Mouse (Mus musculus) limb, embryonic 13.5 days (tissue): ENCODE data around the gene Hip1. TPM values are rescaled to one million over a fixed set of nuclear protein-coding genes. Genes with fewer than 3 reads are reported as not detected.
A peak's percentile ranks its signal among the peaks of the same experiment; 100 is the strongest.
"Not testable (repeated sequence)": the region's sequence is repeated elsewhere in the genome, so short reads cannot be mapped to it uniquely, and the experiment has no call there.

Experiments
- ATAC-seq: fragments of 200-750 bp; cut with Nextera tagmentation; 2 replicates; pipeline ENCODE4 v1.8.0; 2017; ENCODE audit warnings: low read depth, moderate number of reproducible peaks, moderate TSS enrichment; ENCODE audit not compliant: low FRiP score
- H3K27ac ChIP-seq: fragments of 300-500 bp; sonication (generic); 2 replicates; pipeline ENCODE4 v1.5.1; 2015; ENCODE audit warnings: inconsistent platforms, mild to moderate bottlenecking, moderate library complexity
- H3K27me3 ChIP-seq: fragments of 300-500 bp; sonication (generic); 2 replicates; pipeline ENCODE4 v1.6.1; 2015; ENCODE audit warnings: mild to moderate bottlenecking, inconsistent platforms
- H3K36me3 ChIP-seq: fragments of 300-500 bp; sonication (generic); 2 replicates; pipeline ENCODE4 v1.6.1; 2015; ENCODE audit warnings: inconsistent platforms, mild to moderate bottlenecking, moderate library complexity
- H3K4me1 ChIP-seq: fragments of 300-500 bp; sonication (generic); 2 replicates; pipeline ENCODE4 v1.6.1; 2015; ENCODE audit warnings: inconsistent platforms
- H3K4me2 ChIP-seq: fragments of 300-500 bp; sonication (generic); replicated peaks from 2 replicates; pipeline ENCODE4 v1.6.1; 2015; ENCODE audit warnings: inconsistent platforms, mild to moderate bottlenecking, moderate library complexity
- H3K4me3 ChIP-seq: fragments of 300-500 bp; sonication (generic); 2 replicates; pipeline ENCODE4 v1.5.1; 2015; ENCODE audit warnings: moderate library complexity, mild to moderate bottlenecking, inconsistent platforms
- H3K9ac ChIP-seq: fragments of 300-500 bp; sonication (generic); 2 replicates; pipeline ENCODE4 v1.6.1; 2015; ENCODE audit warnings: mild to moderate bottlenecking, inconsistent platforms
- H3K9me3 ChIP-seq: fragments of 300-500 bp; sonication (generic); 2 replicates; pipeline ENCODE4 v1.6.1; 2016; ENCODE audit warnings: inconsistent platforms
- WGBS: fragments of 180-500 bp; shearing (Covaris S2); methylation state at CpG from one replicate; pipeline ENCODE4 v1.1.7; 2015; 5-methylcytosine and 5-hydroxymethylcytosine counted together
- polyA plus RNA-seq: library from polyadenylated mRNA; unstranded; fragments of >200 nt; fragmentation: Nextera tagmentation; extraction: Ambion mirVana; gene quantifications from 2 replicates; pipeline ENCODE4 v1.2.1, GENCODE M21; 2015

Gene Hip1
- polyA plus RNA-seq, 1 experiment from 2014 or later = 48.5 TPM

- Histone ChIP-seq H3K4me2 (no peak overlapping the region), H3K27ac (no peak overlapping the region), H3K36me3 (peaks cover 96% of the 10 kb centered on the region), H3K4me3 (no peak overlapping the region), H3K4me1 (peaks cover 8% of the 10 kb centered on the region), H3K9me3 (no peaks in the 10 kb centered on the region), H3K27me3 (no peaks in the 10 kb centered on the region), H3K9ac (no peak overlapping the region)
- no peak; the same call in 1 of the 2 replicates for ATAC-seq
- WGBS = 62% methylated on average over 2 of the region's 2 CpGs
These were observed 168.6 kb downstream of the Hip1 start for GRCm38 (mm10) chr5:135376341-135376740.

- Histone ChIP-seq H3K9me3 (no peaks in the 10 kb centered on the region), H3K27me3 (no peaks in the 10 kb centered on the region), H3K4me2 (no peak overlapping the region), H3K4me3 (no peak overlapping the region), H3K9ac (no peak overlapping the region), H3K4me1 (peaks cover 17% of the 10 kb centered on the region), H3K27ac (no peak overlapping the region), H3K36me3 (peaks cover 84% of the 10 kb centered on the region)
- WGBS = 74% methylated on average over 8 of the region's 8 CpGs
- 0 out of 2 replicates have a peak, but pooled peaks have one; percentile 54 for ATAC-seq
These were observed 169.8 kb downstream of the Hip1 start for GRCm38 (mm10) chr5:135375167-135375566.

GRCm38 (mm10) chr5:135373601-135374000, 171.3 kb downstream of the Hip1 start:
- no peak for ATAC-seq
- H3K4me2 ChIP-seq = no peak overlapping the region
- H3K27me3 ChIP-seq = no peaks in the 10 kb centered on the region
- no peaks in the 10 kb centered on the region for H3K9me3 ChIP-seq
- H3K36me3 ChIP-seq = peaks cover 69% of the 10 kb centered on the region
- H3K27ac ChIP-seq = no peak overlapping the region
- H3K9ac ChIP-seq = no peak overlapping the region
- no peak overlapping the region for H3K4me3 ChIP-seq
- H3K4me1 ChIP-seq = peaks cover 22% of the 10 kb centered on the region
- WGBS = 95% methylated on average over 5 of the region's 5 CpGs

GRCm38 (mm10) chr5:135371195-135371594, 173.7 kb downstream of the Hip1 start:
- no peak for ATAC-seq
- H3K27me3 ChIP-seq = no peaks in the 10 kb centered on the region
- H3K4me3 ChIP-seq = peak overlapping the region; percentile 96; the same call in 1 of the 2 replicates
- H3K36me3 ChIP-seq = peaks cover 45% of the 10 kb centered on the region
- peak overlapping the region; percentile 89; the same call in 1 of the 2 replicates for H3K9ac ChIP-seq
- no peak overlapping the region for H3K27ac ChIP-seq
- H3K4me1 ChIP-seq = peaks cover 22% of the 10 kb centered on the region
- peak overlapping the region; percentile 79; the same call in 1 of the 2 replicates for H3K4me2 ChIP-seq
- H3K9me3 ChIP-seq = no peaks in the 10 kb centered on the region
- WGBS = 93% methylated on average over 13 of the region's 13 CpGs

GRCm38 (mm10) chr5:135369787-135370654, 174.9 kb downstream of the Hip1 start, which contains the start of gene Nsun5:
Gene Nsun5 (plus strand): TSS chr5:135369953.
- under 1% methylated on average over 62 of the region's 64 CpGs for WGBS
- H3K4me1 ChIP-seq = peaks cover 17% of the 10 kb centered on the region
- H3K27me3 ChIP-seq = no peaks in the 10 kb centered on the region
- peak within 1 kb of the TSS; percentile 96 for H3K4me3 ChIP-seq
- H3K36me3 ChIP-seq = peaks cover 33% of the 10 kb centered on the region
- peak; percentile 66 for ATAC-seq
- H3K27ac ChIP-seq = peak within 1 kb of the TSS; percentile 78; the same call in 1 of the 2 replicates
- H3K9me3 ChIP-seq = no peaks in the 10 kb centered on the region
- peak within 1 kb of the TSS; percentile 79 for H3K4me2 ChIP-seq
- peak within 1 kb of the TSS; percentile 89 for H3K9ac ChIP-seq

- 63% methylated on average over 9 of the region's 9 CpGs for WGBS
- H3K27ac ChIP-seq = 0 out of 2 replicates have a peak overlapping the region, but pooled peaks have one; percentile 78
These were observed 175.7 kb downstream of the Hip1 start for GRCm38 (mm10) chr5:135369196-135369595.

GRCm38 (mm10) chr5:135368312-135368711, 176.6 kb downstream of the Hip1 start:
- Histone ChIP-seq H3K36me3 (peaks cover 16% of the 10 kb centered on the region), H3K4me2 (no peak overlapping the region), H3K27me3 (no peaks in the 10 kb centered on the region), H3K9ac (no peak overlapping the region), H3K4me1 (peaks cover 14% of the 10 kb centered on the region), H3K4me3 (no peak overlapping the region), H3K27ac (no peak overlapping the region), H3K9me3 (no peaks in the 10 kb centered on the region)
- ATAC-seq = no peak
- 83% methylated on average over 6 of the region's 6 CpGs for WGBS

More at GRCm38 (mm10) chr5:135369196-135369595, 175.7 kb downstream of the Hip1 start:
- H3K27me3 ChIP-seq, ATAC-seq, H3K9me3 ChIP-seq: not testable (repeated sequence)
- Histone ChIP-seq H3K4me2 (peak overlapping the region; percentile 79), H3K9ac (peak overlapping the region; percentile 89), H3K4me3 (peak overlapping the region; percentile 96), H3K36me3 (peaks cover 25% of the 10 kb centered on the region), H3K4me1 (peaks cover 14% of the 10 kb centered on the region)

- peaks cover 12% of the 10 kb centered on the region for H3K36me3 ChIP-seq
- ATAC-seq = no peak
- H3K27me3 ChIP-seq = no peaks in the 10 kb centered on the region
- peaks cover 14% of the 10 kb centered on the region for H3K4me1 ChIP-seq
- WGBS = 50% methylated on average over 6 of the region's 6 CpGs
- no peak overlapping the region for H3K27ac ChIP-seq
- H3K9ac ChIP-seq = no peak overlapping the region
- no peak overlapping the region for H3K4me2 ChIP-seq
- H3K9me3 ChIP-seq = no peaks in the 10 kb centered on the region
- no peak overlapping the region for H3K4me3 ChIP-seq
These were observed 177.1 kb downstream of the Hip1 start for GRCm38 (mm10) chr5:135367841-135368240.

- no peak for ATAC-seq
- Histone ChIP-seq H3K27ac (no peak overlapping the region), H3K27me3 (no peaks in the 10 kb centered on the region), H3K36me3 (no peaks in the 10 kb centered on the region), H3K9ac (no peak overlapping the region), H3K4me3 (no peak overlapping the region), H3K4me2 (no peak overlapping the region), H3K9me3 (no peaks in the 10 kb centered on the region), H3K4me1 (no peaks in the 10 kb centered on the region)
- 30% methylated on average over 12 of the region's 12 CpGs for WGBS
These were observed 181.4 kb downstream of the Hip1 start for GRCm38 (mm10) chr5:135363540-135363939.

- no peak overlapping the region for H3K4me3 ChIP-seq
- no peak for ATAC-seq
- H3K27me3 ChIP-seq = no peaks in the 10 kb centered on the region
- H3K4me2 ChIP-seq = no peak overlapping the region
- 84% methylated on average over 3 of the region's 3 CpGs for WGBS
- no peaks in the 10 kb centered on the region for H3K36me3 ChIP-seq
- no peak overlapping the region for H3K27ac ChIP-seq
- no peaks in the 10 kb centered on the region for H3K4me1 ChIP-seq
- peaks cover 2% of the 10 kb centered on the region for H3K9me3 ChIP-seq
- no peak overlapping the region for H3K9ac ChIP-seq
These were observed 182.3 kb downstream of the Hip1 start for GRCm38 (mm10) chr5:135362572-135362971.

- H3K4me3 ChIP-seq = no peak overlapping the region
These were observed 185.1 kb downstream of the Hip1 start for GRCm38 (mm10) chr5:135359772-135360171.

GRCm38 (mm10) chr5:135357556-135357955, 187.4 kb downstream of the Hip1 start:
- WGBS = 81% methylated on average over 2 of the region's 2 CpGs
- no peak for ATAC-seq

More at GRCm38 (mm10) chr5:135359772-135360171, 185.1 kb downstream of the Hip1 start:
- Histone ChIP-seq H3K4me2 (no peak overlapping the region), H3K36me3 (no peaks in the 10 kb centered on the region), H3K9me3 (peaks cover 3% of the 10 kb centered on the region), H3K27me3 (no peaks in the 10 kb centered on the region), H3K4me1 (no peaks in the 10 kb centered on the region), H3K27ac (no peak overlapping the region), H3K9ac (no peak overlapping the region)
- no peak for ATAC-seq
- 95% methylated on average over 2 of the region's 2 CpGs for WGBS

More at GRCm38 (mm10) chr5:135357556-135357955, 187.4 kb downstream of the Hip1 start:
- Histone ChIP-seq H3K36me3 (no peaks in the 10 kb centered on the region), H3K9ac (no peak overlapping the region), H3K4me1 (0 out of 2 replicates have a peak, but pooled peaks cover 5% of the 10 kb centered on the region), H3K27me3 (peaks cover 19% of the 10 kb centered on the region), H3K27ac (no peak overlapping the region), H3K4me3 (no peak overlapping the region), H3K9me3 (peaks cover 3% of the 10 kb centered on the region), H3K4me2 (no peak overlapping the region)
